32 mouse cellular contexts compared by ENCODE assay signal in the genomic region with DNA sequence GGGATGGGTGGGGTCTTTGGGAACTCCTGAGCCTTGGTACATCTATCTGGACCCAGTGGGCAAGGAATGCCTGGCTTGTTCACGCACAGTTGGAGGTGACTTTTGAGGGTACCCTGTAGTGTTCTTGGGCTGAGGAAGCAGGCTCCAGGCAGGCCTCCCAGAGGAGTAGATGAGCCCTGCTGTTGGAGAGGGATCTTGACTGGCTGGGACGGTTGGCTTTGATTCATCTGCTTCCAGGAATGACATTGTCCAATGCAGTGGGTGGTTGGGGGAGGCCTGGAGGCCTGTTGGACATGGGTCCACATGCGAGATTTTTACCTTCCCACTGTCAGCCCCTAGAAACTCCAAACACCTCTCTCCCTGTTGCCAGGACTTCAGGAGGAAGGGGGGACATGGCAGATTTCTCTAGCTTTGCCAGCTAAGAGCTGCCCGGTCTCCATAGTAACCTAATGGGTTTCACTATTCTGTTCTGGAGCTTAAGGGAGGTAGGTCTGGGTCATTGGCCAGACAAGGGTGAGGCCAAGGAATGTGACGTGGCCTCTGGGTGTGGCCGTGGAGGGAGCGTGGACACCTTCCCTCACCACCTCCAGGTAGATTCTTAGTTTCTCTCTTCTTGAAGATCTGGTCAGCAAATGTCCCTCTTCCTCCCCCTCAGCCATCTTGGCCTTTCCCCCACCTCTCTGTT. TPM values are rescaled to one million over a fixed set of nuclear protein-coding genes. Genes with fewer than 3 reads are reported as not detected.
DNase-seq lines count a peak whose midpoint lies in the region; ATAC-seq and TF ChIP-seq lines count a peak whose summit lies in the region.
"Had no signal": no experiment of that assay in that cellular context is flagged by ENCODE, and none has a peak within 500 bp of the region (broad histone marks: within the 10 kb centered on the region; RNA-seq: fewer than 3 reads in every experiment).

No protein-coding gene starts in this region.

- TF ChIP-seq CTCF in kidney, postnatal 0 days (IDR thresholded peaks at IDR 0.05; ENCODE audit: low read depth) = no peak
- no peak for TF ChIP-seq CTCF in lung, adult 2 months (IDR thresholded peaks at IDR 0.05; ENCODE audit: insufficient read depth, low read length)

- TF ChIP-seq POLR2A in lung, adult 2 months (IDR thresholded peaks at IDR 0.05; ENCODE audit: borderline replicate concordance, extremely low read depth, low read depth, low read length) = no peak

- no peaks in the 10 kb centered on the region for H3K36me3 ChIP-seq in hindbrain, embryonic 15.5 days
- H3K36me3 ChIP-seq in hindbrain, embryonic 11.5 days (ENCODE audit: control insufficient read depth, insufficient read depth, low read length) = no peaks in the 10 kb centered on the region
- H3K36me3 ChIP-seq in kidney, postnatal 0 days (ENCODE audit: insufficient read depth, low read length) = peaks cover 8% of the 10 kb centered on the region
- H3K36me3 ChIP-seq in lung, embryonic 15.5 days = no peaks in the 10 kb centered on the region
- H3K36me3 ChIP-seq: embryonic facial prominence, embryonic 12.5 days; forebrain, embryonic 15.5 days; hindbrain, embryonic 12.5 days; limb, embryonic 12.5 days had no signal

- H3K27me3 ChIP-seq in hindbrain, embryonic 15.5 days = no peaks in the 10 kb centered on the region
- H3K27me3 ChIP-seq in hindbrain, embryonic 11.5 days (ENCODE audit: control insufficient read depth, insufficient read depth, low read length) = no peaks in the 10 kb centered on the region
- H3K27me3 ChIP-seq in kidney, postnatal 0 days (ENCODE audit: insufficient read depth, low read length) = no peaks in the 10 kb centered on the region
- H3K27me3 ChIP-seq in lung, embryonic 15.5 days = no peaks in the 10 kb centered on the region
- H3K27me3 ChIP-seq: embryonic facial prominence, embryonic 12.5 days; forebrain, embryonic 15.5 days; hindbrain, embryonic 12.5 days; limb, embryonic 12.5 days; liver, embryonic 13.5 days; midbrain, embryonic 12.5 days; neural tube, embryonic 12.5 days had no signal

- H3K9me3 ChIP-seq in hindbrain, embryonic 15.5 days = no peaks in the 10 kb centered on the region
- H3K9me3 ChIP-seq in hindbrain, embryonic 11.5 days (ENCODE audit: control insufficient read depth, low read length) = no peaks in the 10 kb centered on the region
- no peaks in the 10 kb centered on the region for H3K9me3 ChIP-seq in kidney, postnatal 0 days (replicated peaks; ENCODE audit: low read length)
- no peaks in the 10 kb centered on the region for H3K9me3 ChIP-seq in lung, embryonic 15.5 days
- H3K9me3 ChIP-seq: embryonic facial prominence, embryonic 12.5 days; forebrain, embryonic 10.5 days; forebrain, embryonic 15.5 days; hindbrain, embryonic 12.5 days; limb, embryonic 12.5 days; liver, embryonic 13.5 days; midbrain, embryonic 12.5 days; neural tube, embryonic 12.5 days had no signal

- no peak overlapping the region for H3K4me2 ChIP-seq in hindbrain, embryonic 15.5 days
- no peak overlapping the region for H3K4me2 ChIP-seq in hindbrain, embryonic 11.5 days (replicated peaks; ENCODE audit: low read depth, low read length)
- no peak overlapping the region for H3K4me2 ChIP-seq in kidney, postnatal 0 days (ENCODE audit: low read length)
- no peak overlapping the region for H3K4me2 ChIP-seq in lung, embryonic 15.5 days
- H3K4me2 ChIP-seq: embryonic facial prominence, embryonic 12.5 days; forebrain, embryonic 15.5 days; hindbrain, embryonic 12.5 days; limb, embryonic 12.5 days; liver, embryonic 13.5 days; lung, embryonic 14.5 days; midbrain, embryonic 12.5 days; neural tube, embryonic 12.5 days had no signal

- no peak overlapping the region for H3K4me3 ChIP-seq in hindbrain, embryonic 15.5 days
- H3K4me3 ChIP-seq in hindbrain, embryonic 11.5 days (ENCODE audit: low read depth, low read length) = no peak overlapping the region
- H3K4me3 ChIP-seq in kidney, postnatal 0 days (replicated peaks; ENCODE audit: low read depth, low read length) = no peak overlapping the region
- H3K4me3 ChIP-seq in lung, embryonic 15.5 days = no peak overlapping the region
- H3K4me3 ChIP-seq in lung, adult 2 months (replicated peaks; ENCODE audit: extremely low read depth, low read depth, low read length) = no peak overlapping the region
- H3K4me3 ChIP-seq: embryonic facial prominence, embryonic 12.5 days; forebrain, embryonic 10.5 days; forebrain, embryonic 15.5 days; gastrocnemius, adult 2 months; heart, adult 2 months; hindbrain, embryonic 12.5 days; limb, embryonic 12.5 days; liver, embryonic 13.5 days; megakaryocyte, embryonic 14.5 days; midbrain, embryonic 12.5 days; myocyte; neural tube, embryonic 12.5 days had no signal

- WGBS in hindbrain, embryonic 15.5 days = 79% methylated on average over 7 of the region's 7 CpGs
- 88% methylated on average over 7 of the region's 7 CpGs for WGBS in hindbrain, embryonic 11.5 days
- 79% methylated on average over 7 of the region's 7 CpGs for WGBS in kidney, postnatal 0 days
- 76% methylated on average over 7 of the region's 7 CpGs for WGBS in lung, embryonic 15.5 days
- WGBS in lung, adult 2 months = 67% methylated on average over 7 of the region's 7 CpGs

- no peak overlapping the region for H3K9ac ChIP-seq in hindbrain, embryonic 15.5 days
- H3K9ac ChIP-seq in hindbrain, embryonic 11.5 days (ENCODE audit: low read depth, low read length) = no peak overlapping the region
- 0 out of 2 replicates have a peak overlapping the region, but pooled peaks have one; percentile 23 for H3K9ac ChIP-seq in kidney, postnatal 0 days (ENCODE audit: low read depth, low read length)
- no peak overlapping the region for H3K9ac ChIP-seq in lung, embryonic 15.5 days
- H3K9ac ChIP-seq: embryonic facial prominence, embryonic 12.5 days; forebrain, embryonic 15.5 days; hindbrain, embryonic 12.5 days; limb, embryonic 12.5 days; liver, embryonic 13.5 days; lung, embryonic 14.5 days; midbrain, embryonic 12.5 days; neural tube, embryonic 12.5 days had no signal

- H3K27ac ChIP-seq in hindbrain, embryonic 15.5 days (replicated peaks) = 0 out of 2 replicates have a peak overlapping the region, but pooled peaks have one; percentile 26
- H3K27ac ChIP-seq in hindbrain, embryonic 11.5 days (ENCODE audit: low read depth, low read length) = no peak overlapping the region
- H3K27ac ChIP-seq in kidney, postnatal 0 days = no peak overlapping the region
- 0 out of 2 replicates have a peak overlapping the region, but pooled peaks have one; percentile 19 for H3K27ac ChIP-seq in lung, embryonic 15.5 days
- H3K27ac ChIP-seq: embryonic facial prominence, embryonic 12.5 days; forebrain, embryonic 10.5 days; forebrain, embryonic 15.5 days; gastrocnemius, adult 2 months; heart, adult 2 months; hindbrain, embryonic 12.5 days; limb, embryonic 12.5 days; liver, embryonic 13.5 days; midbrain, embryonic 12.5 days; neural tube, embryonic 12.5 days; stomach, postnatal 0 days had no signal

- ATAC-seq in hindbrain, embryonic 15.5 days (ENCODE audit: low FRiP score, low read depth) = no peak
- ATAC-seq in hindbrain, embryonic 11.5 days (ENCODE audit: low FRiP score) = no peak
- no peak for ATAC-seq in kidney, postnatal 0 days (replicated peaks; ENCODE audit: low FRiP score, low read depth)
- 0 out of 2 replicates have a peak, but pooled peaks have one; percentile 19 for ATAC-seq in lung, embryonic 15.5 days (ENCODE audit: borderline replicate concordance, extremely low read depth, low FRiP score, low TSS enrichment)
- ATAC-seq: CD4-positive, CD25-positive, alpha-beta regulatory T cell, adult 4 months; forebrain, embryonic 15.5 days; intestine, embryonic 16.5 days had no signal

- H3K4me1 ChIP-seq in hindbrain, embryonic 15.5 days (replicated peaks) = peaks cover 6% of the 10 kb centered on the region; the same call in 1 of the 2 replicates
- H3K4me1 ChIP-seq in hindbrain, embryonic 11.5 days (replicated peaks; ENCODE audit: control insufficient read depth, insufficient read depth, low read length) = no peaks in the 10 kb centered on the region
- peaks cover 7% of the 10 kb centered on the region for H3K4me1 ChIP-seq in kidney, postnatal 0 days (replicated peaks; ENCODE audit: insufficient read depth, low read length)
- peaks cover 21% of the 10 kb centered on the region for H3K4me1 ChIP-seq in lung, embryonic 15.5 days
- H3K4me1 ChIP-seq in lung, adult 2 months (ENCODE audit: control insufficient read depth, insufficient read depth, low read length) = no peaks in the 10 kb centered on the region; the same call in 1 of the 2 replicates
- H3K4me1 ChIP-seq: embryonic facial prominence, embryonic 12.5 days; forebrain, embryonic 10.5 days; forebrain, embryonic 15.5 days; hindbrain, embryonic 12.5 days; midbrain, embryonic 12.5 days; neural tube, embryonic 12.5 days had no signal

- DNase-seq in hindbrain, embryonic 11.5 days (ENCODE audit: low spot score) = no peak
- DNase-seq in kidney, postnatal 0 days (ENCODE audit: low spot score) = no peak
- no peak for DNase-seq in kidney, postnatal 4 days
- DNase-seq in lung, adult 2 months = no peak
- DNase-seq: cerebellum, adult 11 months; cerebellum, adult 9-10 months; cerebellum, postnatal 36 days; gastrocnemius, adult 2 months; gastrocnemius, postnatal 36 days; heart, adult 2 months; liver, embryonic 13.5 days; right cerebral cortex, adult 18-20 months; thymus, postnatal 4 days had no signal

RNA-seq across cellular contexts. Expression of a gene that starts 9.0 kb away (rescaled TPM):
- 27.5 and 29.4 TPM in 2 replicates for polyA plus RNA-seq in hindbrain, embryonic 15.5 days (2015; fragmentation: Nextera tagmentation; extraction: Ambion mirVana)
- polyA plus RNA-seq in hindbrain, embryonic 11.5 days (2014; fragmentation: Nextera tagmentation; extraction: Ambion mirVana) = 7.8 and 8.8 TPM in 2 replicates
- 91.0 and 106 TPM in 2 replicates for polyA plus RNA-seq in kidney, postnatal 0 days (2015; fragmentation: Nextera tagmentation; extraction: Ambion mirVana)
- polyA plus RNA-seq in lung, embryonic 15.5 days (2015; fragmentation: Nextera tagmentation; extraction: Ambion mirVana) = 25.3 and 27.4 TPM in 2 replicates
- 42.9 and 44.5 TPM in 2 replicates for polyA plus RNA-seq in lung, adult 2 months (2012; rRNA removed)

RNA-seq across cellular contexts. Expression of a gene that starts 21.6 kb away (rescaled TPM):
- not detected in 2 replicates for polyA plus RNA-seq in hindbrain, embryonic 15.5 days (2015; fragmentation: Nextera tagmentation; extraction: Ambion mirVana)
- not detected in 2 replicates for polyA plus RNA-seq in hindbrain, embryonic 11.5 days (2014; fragmentation: Nextera tagmentation; extraction: Ambion mirVana)
- polyA plus RNA-seq in kidney, postnatal 0 days (2015; fragmentation: Nextera tagmentation; extraction: Ambion mirVana) = not detected in 2 replicates
- not detected in 2 replicates for polyA plus RNA-seq in lung, embryonic 15.5 days (2015; fragmentation: Nextera tagmentation; extraction: Ambion mirVana)
- polyA plus RNA-seq in lung, adult 2 months (2012; rRNA removed) = 0.05 and 0.09 TPM in 2 replicates
- polyA plus RNA-seq: CD4-positive, CD25-positive, alpha-beta regulatory T cell, adult 4 months; embryonic facial prominence, embryonic 12.5 days; forebrain, embryonic 10.5 days; forebrain, embryonic 15.5 days; heart, adult 2 months; heart, embryonic 14.5 days; hindbrain, embryonic 12.5 days; intestine, embryonic 16.5 days; limb, embryonic 12.5 days; liver, embryonic 13.5 days; lung, embryonic 14.5 days; midbrain, embryonic 12.5 days; midbrain, postnatal 0 days; neural tube, embryonic 12.5 days; spleen, adult 2 months; stomach, postnatal 0 days; thymus, postnatal 0 days had no signal

RNA-seq across cellular contexts. Expression of a gene that starts 28.7 kb away (rescaled TPM):
- not detected in 2 replicates for polyA plus RNA-seq in hindbrain, embryonic 15.5 days (2015; fragmentation: Nextera tagmentation; extraction: Ambion mirVana)
- not detected in 2 replicates for polyA plus RNA-seq in hindbrain, embryonic 11.5 days (2014; fragmentation: Nextera tagmentation; extraction: Ambion mirVana)
- polyA plus RNA-seq in kidney, postnatal 0 days (2015; fragmentation: Nextera tagmentation; extraction: Ambion mirVana) = 0.04 TPM in 1 of 2 replicates, not detected in the other
- polyA plus RNA-seq in lung, embryonic 15.5 days (2015; fragmentation: Nextera tagmentation; extraction: Ambion mirVana) = not detected in 2 replicates
- polyA plus RNA-seq in lung, adult 2 months (2012; rRNA removed) = 0.02 TPM in 1 of 2 replicates, not detected in the other
- polyA plus RNA-seq: CD4-positive, CD25-positive, alpha-beta regulatory T cell, adult 4 months; embryonic facial prominence, embryonic 12.5 days; forebrain, embryonic 10.5 days; forebrain, embryonic 15.5 days; heart, adult 2 months; heart, embryonic 14.5 days; hindbrain, embryonic 12.5 days; intestine, embryonic 16.5 days; limb, embryonic 12.5 days; liver, embryonic 13.5 days; lung, embryonic 14.5 days; midbrain, embryonic 12.5 days; midbrain, postnatal 0 days; neural tube, embryonic 12.5 days; stomach, postnatal 0 days; thymus, postnatal 0 days had no signal

Comparison
In these comparisons a context has a peak if more than half of its experiments do, and no peak if none do; other contexts are left out.
1. H3K27ac ChIP-seq: peak in hindbrain, embryonic 15.5 days (single experiment) and lung, embryonic 15.5 days (single experiment); none in hindbrain, embryonic 11.5 days (single experiment) and kidney, postnatal 0 days (single experiment).